ENCODE assay signal across 7 mouse cellular contexts in genomic region chr8:84730541-84731370, GRCm38 (mm10). TPM values are rescaled to one million over a fixed set of nuclear protein-coding genes. Genes with fewer than 3 reads are reported as not detected.
A peak's percentile ranks its signal among the peaks of the same experiment; 100 is the strongest.
DNase-seq lines count a peak whose midpoint lies in the region; ATAC-seq lines count a peak whose summit lies in the region.

No protein-coding gene starts in this region.

- no peaks in the 10 kb centered on the region; the same call in 1 of the 2 replicates for H3K36me3 ChIP-seq in forebrain, embryonic 10.5 days (replicated peaks)

- H3K27me3 ChIP-seq in forebrain, embryonic 10.5 days (ENCODE audit: poor library complexity, severe bottlenecking): peaks cover 98% of the 10 kb centered on the region

- peak; percentile 73 to 82 for ATAC-seq in hematopoietic stem cell, adult 5-6 weeks (replicated peaks in 1 of 2; ENCODE audit: insufficient read depth in 1 of 2, low FRiP score in 2 of 2, low TSS enrichment in 1 of 2, low read depth in 1 of 2, poor library complexity in 2 of 2, severe bottlenecking in 2 of 2)
- ATAC-seq in megakaryocyte progenitor cell, adult 5-6 weeks (replicated peaks; ENCODE audit: poor library complexity): peak; percentile 83

- H3K9me3 ChIP-seq in forebrain, embryonic 10.5 days: no peaks in the 10 kb centered on the region

- peak; percentile 65 for DNase-seq in ovary, postnatal 36 days (ENCODE audit: low spot score)
- no peak for DNase-seq in ovary, postnatal 10 days (ENCODE audit: low spot score)
- no peak for DNase-seq in forebrain, embryonic 10.5 days (ENCODE audit: extremely low spot score, low spot score)
- DNase-seq in yolk sac, embryonic 10.5 days (ENCODE audit: low spot score): peak; percentile 46
- DNase-seq in adrenal gland, postnatal 36 days: no peak

- peak overlapping the region; percentile 80 for H3K27ac ChIP-seq in forebrain, embryonic 10.5 days

- peaks cover 68% of the 10 kb centered on the region for H3K4me1 ChIP-seq in forebrain, embryonic 10.5 days

- peak overlapping the region; percentile 2; the same call in 1 of the 2 replicates for H3K4me3 ChIP-seq in forebrain, embryonic 10.5 days

- 36% methylated on average over 9 of the region's 9 CpGs for WGBS in forebrain, embryonic 10.5 days

RNA-seq across cellular contexts. Expression of gene G430095P16Rik, which starts 7.9 kb away (rescaled TPM):
- polyA plus RNA-seq in forebrain, embryonic 10.5 days (2016; fragmentation: Nextera tagmentation; extraction: Ambion mirVana): 1.3 and 2.1 TPM in 2 replicates
- 5.7 and 11.4 TPM in 2 replicates for total RNA-seq in hematopoietic stem cell, adult 5-6 weeks (2017)
- total RNA-seq in megakaryocyte progenitor cell, adult 5-6 weeks (2015): 12.2 and 15.2 TPM in 2 replicates
- total RNA-seq in megakaryocyte progenitor cell, adult 5-6 weeks (2017): 3.7 and 8.5 TPM in 2 replicates
- under 1 TPM in 1 of 2 experiments, not detected in 1; 0.46 TPM for total RNA-seq in adrenal gland, postnatal 36 days (2021)

RNA-seq across cellular contexts. Expression of gene Lyl1, which starts 29.5 kb away (rescaled TPM):
- polyA plus RNA-seq in forebrain, embryonic 10.5 days (2016; fragmentation: Nextera tagmentation; extraction: Ambion mirVana): 4.9 and 5.8 TPM in 2 replicates
- 41.8 and 54.7 TPM in 2 replicates for total RNA-seq in hematopoietic stem cell, adult 5-6 weeks (2017)
- total RNA-seq in megakaryocyte progenitor cell, adult 5-6 weeks (2015): 56.3 and 72.0 TPM in 2 replicates
- 58.0 and 65.6 TPM in 2 replicates for total RNA-seq in megakaryocyte progenitor cell, adult 5-6 weeks (2017)
- total RNA-seq in adrenal gland, postnatal 36 days (2021): 1 to 10 TPM; 2.5 to 2.9 TPM

RNA-seq across cellular contexts. Expression of gene Nacc1, which starts 43.1 kb away (rescaled TPM):
- 31.3 and 31.5 TPM in 2 replicates for polyA plus RNA-seq in forebrain, embryonic 10.5 days (2016; fragmentation: Nextera tagmentation; extraction: Ambion mirVana)
- total RNA-seq in hematopoietic stem cell, adult 5-6 weeks (2017): 47.3 and 51.0 TPM in 2 replicates
- 71.6 and 77.1 TPM in 2 replicates for total RNA-seq in megakaryocyte progenitor cell, adult 5-6 weeks (2015)
- 50.9 and 53.5 TPM in 2 replicates for total RNA-seq in megakaryocyte progenitor cell, adult 5-6 weeks (2017)
- total RNA-seq in adrenal gland, postnatal 36 days (2021): 10 to 100 TPM; 73.9 to 80.0 TPM

RNA-seq across cellular contexts. Expression of gene Trmt1, which starts 44.6 kb away (rescaled TPM):
- 68.8 and 69.3 TPM in 2 replicates for polyA plus RNA-seq in forebrain, embryonic 10.5 days (2016; fragmentation: Nextera tagmentation; extraction: Ambion mirVana)
- 58.7 and 72.0 TPM in 2 replicates for total RNA-seq in hematopoietic stem cell, adult 5-6 weeks (2017)
- 56.0 and 64.4 TPM in 2 replicates for total RNA-seq in megakaryocyte progenitor cell, adult 5-6 weeks (2015)
- total RNA-seq in megakaryocyte progenitor cell, adult 5-6 weeks (2017): 82.2 and 84.4 TPM in 2 replicates
- 10 to 100 TPM; 63.8 to 83.7 TPM for total RNA-seq in adrenal gland, postnatal 36 days (2021)

Comparison
In these comparisons a context has a peak if more than half of its experiments do, and no peak if none do; other contexts are left out.
1. DNase-seq: peak in ovary, postnatal 36 days (single experiment) and yolk sac, embryonic 10.5 days (single experiment); none in ovary, postnatal 10 days (single experiment), forebrain, embryonic 10.5 days (single experiment) and adrenal gland, postnatal 36 days (0 of 2).
2. RNA of gene Lyl1, which starts 29.5 kb away (total RNA-seq): 56.3 to 72.0 TPM in megakaryocyte progenitor cell, adult 5-6 weeks and 41.8 to 54.7 TPM in hematopoietic stem cell, adult 5-6 weeks; 2.5 to 2.9 TPM in adrenal gland, postnatal 36 days; every median in the first group is over 10 times any median in the second.